ENCODE assay signal across 7 mouse cellular contexts in genomic region chr9:65605471-65606136, GRCm38 (mm10). TPM values are rescaled to one million over a fixed set of nuclear protein-coding genes. Genes with fewer than 3 reads are reported as not detected.
DNase-seq lines count a peak whose midpoint lies in the region; ATAC-seq and TF ChIP-seq lines count a peak whose summit lies in the region.

No protein-coding gene starts in this region.

- WGBS in cerebellum, adult 2 months = 10% methylated on average over 9 of the region's 9 CpGs
- 6% methylated on average over 9 of the region's 9 CpGs for WGBS in forebrain, embryonic 16.5 days
- WGBS in hindbrain, embryonic 10.5 days = 5% methylated on average over 9 of the region's 9 CpGs

- H3K9me3 ChIP-seq in forebrain, embryonic 16.5 days (ENCODE audit: control insufficient read depth, low read length) = no peaks in the 10 kb centered on the region
- no peaks in the 10 kb centered on the region for H3K9me3 ChIP-seq in hindbrain, embryonic 10.5 days

- H3K27me3 ChIP-seq in cerebellum, adult 2 months (ENCODE audit: control insufficient read depth, insufficient read depth, low read length) = no peaks in the 10 kb centered on the region
- H3K27me3 ChIP-seq in forebrain, embryonic 16.5 days (replicated peaks; ENCODE audit: control insufficient read depth, insufficient read depth, low read length) = no peaks in the 10 kb centered on the region
- peaks cover 12% of the 10 kb centered on the region for H3K27me3 ChIP-seq in hindbrain, embryonic 10.5 days (ENCODE audit: insufficient read depth, poor library complexity, severe bottlenecking)

- H3K9ac ChIP-seq in forebrain, embryonic 16.5 days (replicated peaks; ENCODE audit: low read depth, low read length) = peak overlapping the region; percentile 59

- H3K36me3 ChIP-seq in forebrain, embryonic 16.5 days (ENCODE audit: control insufficient read depth, insufficient read depth) = no peaks in the 10 kb centered on the region
- H3K36me3 ChIP-seq in hindbrain, embryonic 10.5 days = no peaks in the 10 kb centered on the region

- no peak overlapping the region for H3K27ac ChIP-seq in cerebellum, adult 2 months (ENCODE audit: insufficient read depth, low read length)
- no peak overlapping the region for H3K27ac ChIP-seq in forebrain, embryonic 16.5 days (ENCODE audit: low read length)
- H3K27ac ChIP-seq in hindbrain, embryonic 10.5 days = peak overlapping the region; percentile 69; the same call in 1 of the 2 replicates

- no peak overlapping the region for H3K4me3 ChIP-seq in cerebellum, adult 2 months (replicated peaks; ENCODE audit: insufficient read depth, low read depth, low read length)
- H3K4me3 ChIP-seq in forebrain, embryonic 16.5 days (replicated peaks; ENCODE audit: low read length) = peak overlapping the region; percentile 30
- peak overlapping the region; percentile 30 for H3K4me3 ChIP-seq in hindbrain, embryonic 10.5 days

- peak; percentile 98 for DNase-seq in ZHBTc4 (ENCODE audit: low read depth, low spot score)
- peak; percentile 46 to 58 for DNase-seq in cerebellum, adult 2 months
- DNase-seq in hindbrain, embryonic 10.5 days (ENCODE audit: low spot score) = peak; percentile 87
- DNase-seq in layer of hippocampus, postnatal 10 days (ENCODE audit: low spot score in 2 of 2) = peak; percentile 58 to 70
- peak; percentile 86 for DNase-seq in lung, postnatal 36 days
- DNase-seq in right cerebral cortex, postnatal 14 days = peak; percentile 30

- H3K4me1 ChIP-seq in cerebellum, adult 2 months (ENCODE audit: control insufficient read depth, insufficient read depth, low read length) = no peaks in the 10 kb centered on the region
- 0 out of 2 replicates have a peak, but pooled peaks cover 3% of the 10 kb centered on the region for H3K4me1 ChIP-seq in forebrain, embryonic 16.5 days (replicated peaks; ENCODE audit: control insufficient read depth, insufficient read depth, low read length)
- H3K4me1 ChIP-seq in hindbrain, embryonic 10.5 days (replicated peaks) = peaks cover 12% of the 10 kb centered on the region

- no peak for TF ChIP-seq POLR2A in cerebellum, adult 2 months (IDR thresholded peaks at IDR 0.05; ENCODE audit: borderline replicate concordance, insufficient read depth, low read length)

- ATAC-seq in forebrain, embryonic 16.5 days = peak; percentile 87

- peak overlapping the region; percentile 54 for H3K4me2 ChIP-seq in forebrain, embryonic 16.5 days (ENCODE audit: low read length)

- peak; percentile 81 for TF ChIP-seq CTCF in cerebellum, adult 2 months (IDR thresholded peaks at IDR 0.05; ENCODE audit: borderline replicate concordance, insufficient read depth, low read depth, low read length)

RNA-seq across cellular contexts. Expression of gene Pif1, which starts 18.6 kb away (rescaled TPM):
- polyA plus RNA-seq in cerebellum, adult 2 months (2012; rRNA removed) = 0.11 and 0.14 TPM in 2 replicates
- polyA plus RNA-seq in forebrain, embryonic 16.5 days (2015; fragmentation: Nextera tagmentation; extraction: Ambion mirVana) = 8.9 and 10.2 TPM in 2 replicates
- polyA plus RNA-seq in hindbrain, embryonic 10.5 days (2016; fragmentation: Nextera tagmentation; extraction: Ambion mirVana) = 24.2 and 27.2 TPM in 2 replicates
- total RNA-seq in layer of hippocampus, postnatal 10 days (2021) = 1 to 10 TPM; 1.1 to 1.4 TPM

RNA-seq across cellular contexts. Expression of gene Rbpms2, which starts 23.8 kb away (rescaled TPM):
- 8.8 and 10.7 TPM in 2 replicates for polyA plus RNA-seq in cerebellum, adult 2 months (2012; rRNA removed)
- polyA plus RNA-seq in forebrain, embryonic 16.5 days (2015; fragmentation: Nextera tagmentation; extraction: Ambion mirVana) = 3.2 and 3.4 TPM in 2 replicates
- 28.4 and 32.5 TPM in 2 replicates for polyA plus RNA-seq in hindbrain, embryonic 10.5 days (2016; fragmentation: Nextera tagmentation; extraction: Ambion mirVana)
- total RNA-seq in layer of hippocampus, postnatal 10 days (2021) = 1 to 10 TPM; 1.9 to 2.4 TPM

RNA-seq across cellular contexts. Expression of gene Plekho2, which starts 25.8 kb away (rescaled TPM):
- 27.3 and 28.5 TPM in 2 replicates for polyA plus RNA-seq in cerebellum, adult 2 months (2012; rRNA removed)
- polyA plus RNA-seq in forebrain, embryonic 16.5 days (2015; fragmentation: Nextera tagmentation; extraction: Ambion mirVana) = 4.7 and 5.7 TPM in 2 replicates
- polyA plus RNA-seq in hindbrain, embryonic 10.5 days (2016; fragmentation: Nextera tagmentation; extraction: Ambion mirVana) = 14.5 and 15.2 TPM in 2 replicates
- total RNA-seq in layer of hippocampus, postnatal 10 days (2021) = 1 to 10 TPM; 5.6 to 8.4 TPM

Comparison
In these comparisons a context has a peak if more than half of its experiments do, and no peak if none do; other contexts are left out.
1. DNase-seq: peak in every context shown above with its lines; median percentile 98 in ZHBTc4; 87 in hindbrain, embryonic 10.5 days; 86 in lung, postnatal 36 days; 64 in layer of hippocampus, postnatal 10 days; 52 in cerebellum, adult 2 months; 30 in right cerebral cortex, postnatal 14 days.